Mouse (Mus musculus) lung, embryonic 14.5 days (tissue): ENCODE measurements around the gene Dlk2. TPM values are rescaled to one million over a fixed set of nuclear protein-coding genes. Genes with fewer than 3 reads are reported as not detected.

Experiments used
- ATAC-seq: fragments of 200-750 bp; cut with Nextera tagmentation; 2 replicates; pipeline ENCODE4 v1.8.0; 2017; ENCODE audit warnings: mild to moderate bottlenecking, moderate TSS enrichment, moderate library complexity; ENCODE audit not compliant: insufficient read depth
- DNase-seq: peaks from one replicate; pipeline ENCODE4 v3.0.0-alpha.2; 2015
- H3K27ac ChIP-seq: fragments of 300-500 bp; sonication (generic); 2 replicates; pipeline ENCODE4 v1.5.1; 2014; ENCODE audit warnings: low read depth, mild to moderate bottlenecking, moderate library complexity
- H3K27me3 ChIP-seq: fragments of 300-500 bp; sonication (generic); 2 replicates; pipeline ENCODE4 v1.6.1; 2014; ENCODE audit warnings: low read length, control low read depth; ENCODE audit not compliant: insufficient read depth
- H3K36me3 ChIP-seq: fragments of 300-500 bp; sonication (generic); 2 replicates; pipeline ENCODE4 v1.6.1; 2014; ENCODE audit warnings: control low read depth; ENCODE audit not compliant: insufficient read depth
- H3K4me1 ChIP-seq: fragments of 300-500 bp; sonication (generic); 2 replicates; pipeline ENCODE4 v1.6.1; 2014; ENCODE audit warnings: antibody characterized with exemption, control low read depth; ENCODE audit not compliant: insufficient read depth
- H3K4me2 ChIP-seq: fragments of 300-500 bp; sonication (generic); 2 replicates; pipeline ENCODE4 v1.6.1; 2014; ENCODE audit warnings: mild to moderate bottlenecking
- H3K4me3 ChIP-seq: fragments of 300-500 bp; sonication (generic); 2 replicates; pipeline ENCODE4 v1.5.1; 2014; ENCODE audit warnings: low read depth, low read length
- H3K9ac ChIP-seq: fragments of 300-500 bp; sonication (generic); 2 replicates; pipeline ENCODE4 v1.6.1; 2014
- H3K9me3 ChIP-seq: fragments of 300-500 bp; sonication (generic); 2 replicates; pipeline ENCODE4 v1.6.1; 2016; ENCODE audit warnings: low read depth, low read length, control low read depth
- CTCF ChIP-seq: IDR thresholded peaks from 2 replicates; pipeline ENCODE4 v1.5.1; 2016; ENCODE audit warnings: antibody characterized with exemption, low read depth
- WGBS: fragments of 180-500 bp; shearing (Covaris S2); extraction: QIAGEN DNeasy Blood & Tissue Kit; methylation state at CpG from one replicate; pipeline ENCODE4 v1.1.7; 2014; 5-methylcytosine and 5-hydroxymethylcytosine counted together
- polyA plus RNA-seq: library from polyadenylated mRNA; unstranded; fragments of >200 nt; fragmentation: Nextera tagmentation; extraction: Ambion mirVana; gene quantifications from 2 replicates; pipeline ENCODE4 v1.2.1, GENCODE M21; 2014

Gene Dlk2
- polyA plus RNA-seq, 1 experiment from 2014 or later = 0.38 TPM

DNA sequence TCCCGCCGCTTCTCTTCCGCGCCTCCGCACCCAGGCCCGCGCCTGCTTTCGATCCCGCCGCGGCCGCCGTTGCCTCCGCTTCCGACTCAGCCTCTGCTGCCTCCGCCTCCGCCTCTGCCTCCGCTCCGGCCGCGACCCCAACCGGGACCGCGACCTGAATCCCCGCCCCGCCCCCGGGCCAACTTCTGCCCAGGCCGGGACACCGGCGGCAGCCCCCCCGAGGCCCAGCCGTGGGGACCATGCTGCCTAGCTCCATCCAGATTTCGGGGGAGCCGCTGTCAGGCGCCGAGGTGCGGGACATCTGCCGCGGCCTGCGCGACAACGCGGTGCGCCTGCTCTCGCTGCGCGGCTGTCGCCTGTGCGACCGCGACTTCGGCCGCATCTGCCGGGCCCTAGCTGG, 43.1 kb upstream of the Dlk2 start:
- ATAC-seq (peak; percentile 17), DNase-seq (peak; percentile 34)
- peak overlapping the region; percentile 100 for H3K4me2 ChIP-seq
- under 1% methylated on average over 52 of the region's 54 CpGs for WGBS
- peaks cover 18% of the 10 kb centered on the region for H3K27me3 ChIP-seq
- 0 out of 2 replicates have a peak, but pooled peaks cover 3% of the 10 kb centered on the region for H3K9me3 ChIP-seq
- TF ChIP-seq CTCF = no peak
- H3K4me3 ChIP-seq = peak overlapping the region; percentile 65
- H3K4me1 ChIP-seq = no peaks in the 10 kb centered on the region
- H3K9ac ChIP-seq = peak overlapping the region; percentile 48
- H3K36me3 ChIP-seq = peaks cover 56% of the 10 kb centered on the region
- no peak overlapping the region for H3K27ac ChIP-seq

DNA sequence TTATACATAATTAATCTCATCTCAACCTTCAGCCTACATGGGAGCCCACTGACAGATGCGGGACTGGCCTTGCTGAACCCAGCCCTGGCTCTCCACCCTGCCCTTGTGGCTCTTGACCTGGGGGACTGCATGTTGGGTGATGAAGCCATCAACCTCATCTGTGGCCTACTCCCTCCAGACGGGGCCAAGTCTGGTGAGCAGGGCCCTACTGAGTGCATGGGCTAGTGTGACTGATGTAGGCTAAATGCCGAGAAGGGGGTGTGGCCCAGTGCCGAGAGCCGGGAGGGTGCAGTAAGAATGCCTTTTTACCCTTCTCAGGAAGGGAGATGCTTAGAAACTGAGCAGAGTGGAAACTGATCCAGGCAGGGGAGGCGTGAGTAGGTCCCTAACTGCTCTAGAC, 42.1 kb upstream of the Dlk2 start:
- WGBS = 27% methylated on average over 6 of the region's 6 CpGs
- Histone ChIP-seq H3K27ac (no peak overlapping the region), H3K36me3 (peaks cover 56% of the 10 kb centered on the region), H3K4me2 (no peak overlapping the region), H3K4me3 (no peak overlapping the region), H3K27me3 (peaks cover 18% of the 10 kb centered on the region), H3K9ac (no peak overlapping the region), H3K9me3 (0 out of 2 replicates have a peak, but pooled peaks cover 3% of the 10 kb centered on the region), H3K4me1 (no peaks in the 10 kb centered on the region)
- TF ChIP-seq CTCF = no peak
- ATAC-seq (no peak), DNase-seq (no peak)

DNA sequence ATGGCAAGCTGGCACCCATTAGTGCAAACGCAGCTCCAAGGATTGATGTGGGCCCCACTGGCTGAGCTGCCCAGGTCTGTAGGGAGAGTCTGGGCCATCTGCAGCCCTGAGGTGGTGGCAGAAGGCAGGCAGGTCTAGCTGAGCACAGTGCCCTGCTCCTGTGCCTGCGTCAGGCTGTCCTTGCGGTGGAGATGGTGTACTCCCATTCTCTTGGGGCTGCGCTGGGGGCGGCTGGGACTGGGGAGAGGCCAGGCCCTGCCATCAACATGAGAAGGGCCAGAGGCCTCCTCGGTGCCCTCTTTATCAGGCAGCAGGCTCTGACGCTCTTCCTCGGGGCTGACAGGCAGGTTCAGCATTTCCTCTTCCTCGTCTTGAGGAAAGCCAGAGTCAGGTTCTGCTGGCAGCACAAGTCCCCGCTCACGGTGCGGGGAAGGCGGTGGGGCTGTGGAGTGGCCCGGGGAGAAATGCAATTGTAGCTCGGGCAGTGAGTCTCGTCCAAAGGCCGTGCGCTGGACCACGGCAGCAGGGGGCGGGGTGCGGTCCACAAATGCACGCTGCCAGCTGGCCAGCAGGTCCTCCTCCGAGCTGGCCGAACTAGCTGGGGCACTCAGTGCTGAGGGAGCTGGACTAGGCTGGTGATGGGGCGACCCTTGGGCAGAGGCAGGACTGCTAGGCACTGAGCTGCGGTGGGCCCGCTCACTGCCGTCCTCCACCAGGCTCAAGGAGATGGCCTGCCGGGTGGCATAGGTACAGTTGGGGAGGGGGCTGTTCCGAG, 38.8 kb upstream of the Dlk2 start:
- Histone ChIP-seq H3K27ac (no peak overlapping the region), H3K4me3 (no peak overlapping the region), H3K9me3 (0 out of 2 replicates have a peak, but pooled peaks cover 3% of the 10 kb centered on the region), H3K9ac (no peak overlapping the region), H3K4me1 (no peaks in the 10 kb centered on the region), H3K36me3 (peaks cover 67% of the 10 kb centered on the region), H3K4me2 (no peak overlapping the region), H3K27me3 (peaks cover 18% of the 10 kb centered on the region)
- TF ChIP-seq CTCF = no peak
- DNase-seq (no peak), ATAC-seq (no peak)
- WGBS = 87% methylated on average over 30 of the region's 30 CpGs

- 91% methylated on average over 16 of the region's 17 CpGs for WGBS
- Histone ChIP-seq H3K27ac (no peak overlapping the region), H3K9me3 (0 out of 2 replicates have a peak, but pooled peaks cover 3% of the 10 kb centered on the region), H3K9ac (no peak overlapping the region), H3K27me3 (peaks cover 9% of the 10 kb centered on the region), H3K36me3 (peaks cover 79% of the 10 kb centered on the region), H3K4me2 (no peak overlapping the region), H3K4me1 (no peaks in the 10 kb centered on the region), H3K4me3 (no peak overlapping the region)
- TF ChIP-seq CTCF = no peak
- DNase-seq (no peak), ATAC-seq (no peak)
Observed at GRCm38 (mm10) chr17:46259675-46260074, 37.5 kb upstream of the Dlk2 start.

DNA sequence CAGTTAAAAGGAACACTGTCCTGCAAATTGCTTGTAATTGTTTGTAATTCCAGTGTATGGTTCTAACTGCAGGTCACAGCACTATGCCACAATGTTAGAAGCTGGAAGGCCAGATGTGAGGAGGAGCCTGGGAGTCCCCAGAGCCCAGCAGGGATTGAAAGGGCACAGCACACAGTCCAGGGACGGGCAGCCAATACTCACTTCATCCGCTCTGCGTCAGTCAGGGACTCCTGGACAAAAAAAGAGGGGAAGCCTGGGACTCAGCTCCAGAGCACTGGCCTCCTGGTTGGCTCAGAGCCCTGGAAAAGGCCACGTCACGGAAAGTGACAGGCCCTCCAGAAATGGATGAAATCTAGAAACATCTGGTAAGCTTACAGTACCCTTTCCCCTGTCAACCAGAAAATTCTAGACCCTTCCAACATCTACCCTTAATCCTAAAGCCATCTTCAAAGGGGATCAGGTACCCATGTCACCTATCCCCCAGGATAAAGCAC, 35.0 kb upstream of the Dlk2 start:
- ATAC-seq (no peak), DNase-seq (no peak)
- no peak overlapping the region for H3K9ac ChIP-seq
- no peak overlapping the region for H3K4me3 ChIP-seq
- H3K9me3 ChIP-seq = no peaks in the 10 kb centered on the region
- no peak overlapping the region for H3K4me2 ChIP-seq
- no peaks in the 10 kb centered on the region for H3K27me3 ChIP-seq
- no peak for TF ChIP-seq CTCF
- peaks cover 94% of the 10 kb centered on the region for H3K36me3 ChIP-seq
- no peak overlapping the region for H3K27ac ChIP-seq
- H3K4me1 ChIP-seq = no peaks in the 10 kb centered on the region
- WGBS = 89% methylated on average over 5 of the region's 5 CpGs

- ATAC-seq = no peak
- Histone ChIP-seq H3K4me3 (no peak overlapping the region), H3K9me3 (no peaks in the 10 kb centered on the region), H3K27ac (no peak overlapping the region), H3K27me3 (no peaks in the 10 kb centered on the region), H3K36me3 (peaks cover 92% of the 10 kb centered on the region), H3K4me2 (no peak overlapping the region), H3K9ac (no peak overlapping the region), H3K4me1 (no peaks in the 10 kb centered on the region)
- no peak for TF ChIP-seq CTCF
- no peak for DNase-seq
- WGBS = 85% methylated on average over 12 of the region's 12 CpGs
Observed at GRCm38 (mm10) chr17:46265502-46265901, 31.7 kb upstream of the Dlk2 start.

- DNase-seq (peak; percentile 89), ATAC-seq (peak; percentile 71)
- no peak overlapping the region for H3K9ac ChIP-seq
- WGBS = 20% methylated on average over 14 of the region's 14 CpGs
- no peaks in the 10 kb centered on the region for H3K27me3 ChIP-seq
- H3K4me3 ChIP-seq = no peak overlapping the region
- no peaks in the 10 kb centered on the region for H3K4me1 ChIP-seq
- peaks cover 92% of the 10 kb centered on the region for H3K36me3 ChIP-seq
- H3K27ac ChIP-seq = no peak overlapping the region
- TF ChIP-seq CTCF = peak; percentile 91
- H3K4me2 ChIP-seq = 0 out of 2 replicates have a peak overlapping the region, but pooled peaks have one; percentile 15
- no peaks in the 10 kb centered on the region for H3K9me3 ChIP-seq
Observed at GRCm38 (mm10) chr17:46265918-46266618, 31.2 kb upstream of the Dlk2 start.
